Mouse (Mus musculus) kidney, embryonic 16.5 days (tissue): ENCODE measurements around the gene Hhat. TPM values are rescaled to one million over a fixed set of nuclear protein-coding genes. Genes with fewer than 3 reads are reported as not detected.

ENCODE experiments used
- ATAC-seq: fragments of 200-750 bp; cut with Nextera tagmentation; 2 replicates; pipeline ENCODE4 v1.8.0; 2017; ENCODE audit warnings: moderate TSS enrichment; ENCODE audit not compliant: low FRiP score, low TSS enrichment
- H3K27ac ChIP-seq: fragments of 300-500 bp; sonication (generic); 2 replicates; pipeline ENCODE4 v1.5.1; 2014; ENCODE audit warnings: low read length
- H3K27me3 ChIP-seq: fragments of 300-500 bp; sonication (generic); 2 replicates; pipeline ENCODE4 v1.6.1; 2014; ENCODE audit warnings: low read length, control low read depth, mixed read lengths; ENCODE audit not compliant: insufficient read depth
- H3K36me3 ChIP-seq: fragments of 300-500 bp; sonication (generic); 2 replicates; pipeline ENCODE4 v1.6.1; 2014; ENCODE audit warnings: low read length, control low read depth, mixed read lengths; ENCODE audit not compliant: insufficient read depth
- H3K4me1 ChIP-seq: fragments of 300-500 bp; sonication (generic); 2 replicates; pipeline ENCODE4 v1.6.1; 2014; ENCODE audit warnings: low read length, control low read depth, mixed read lengths; ENCODE audit not compliant: insufficient read depth
- H3K4me2 ChIP-seq: fragments of 300-500 bp; sonication (generic); replicated peaks from 2 replicates; pipeline ENCODE4 v1.6.1; 2014; ENCODE audit warnings: low read depth, low read length
- H3K4me3 ChIP-seq: fragments of 300-500 bp; sonication (generic); 2 replicates; pipeline ENCODE4 v1.5.1; 2014; ENCODE audit warnings: mild to moderate bottlenecking, low read length
- H3K9ac ChIP-seq: fragments of 300-500 bp; sonication (generic); replicated peaks from 2 replicates; pipeline ENCODE4 v1.6.1; 2014; ENCODE audit warnings: low read length
- H3K9me3 ChIP-seq: fragments of 300-500 bp; sonication (generic); 2 replicates; pipeline ENCODE4 v1.6.1; 2016; ENCODE audit warnings: low read length, control low read depth
- WGBS: fragments of 180-500 bp; shearing (Covaris S2); extraction: QIAGEN DNeasy Blood & Tissue Kit; methylation state at CpG from one replicate; pipeline ENCODE4 v1.1.7; 2014; 5-methylcytosine and 5-hydroxymethylcytosine counted together
- polyA plus RNA-seq: library from polyadenylated mRNA; unstranded; fragments of >200 nt; fragmentation: Nextera tagmentation; extraction: Ambion mirVana; gene quantifications from 2 replicates; pipeline ENCODE4 v1.2.1, GENCODE M21; 2015

Hhat gene
- polyA plus RNA-seq, 1 experiment from 2014 or later = 17.8 TPM

DNA sequence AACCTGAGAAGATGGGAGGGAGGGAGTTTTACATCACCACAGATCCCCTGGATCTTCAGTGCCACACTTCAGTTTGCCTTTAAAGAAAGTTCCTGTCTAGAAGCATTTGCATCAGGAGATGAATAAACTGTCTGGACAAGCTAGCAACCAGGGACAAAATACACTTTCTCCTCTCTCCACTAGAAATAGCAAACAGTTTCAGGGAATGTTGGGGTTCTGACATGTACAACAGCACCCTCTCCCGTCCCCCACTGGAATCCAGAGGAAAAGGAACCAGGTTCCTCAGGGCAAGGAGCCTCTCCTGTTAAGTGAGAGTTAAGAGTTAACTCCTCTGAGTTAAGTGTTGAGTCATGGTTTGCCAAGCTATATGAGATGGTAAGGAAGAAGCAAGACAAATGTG, 224.2 kb downstream of the Hhat start:
- H3K9ac ChIP-seq = no peak overlapping the region
- H3K4me2 ChIP-seq = no peak overlapping the region
- WGBS = 33% methylated on average over 1 of the region's 1 CpGs
- no peak overlapping the region for H3K27ac ChIP-seq
- no peaks in the 10 kb centered on the region for H3K36me3 ChIP-seq
- no peaks in the 10 kb centered on the region for H3K9me3 ChIP-seq
- ATAC-seq = no peak
- H3K27me3 ChIP-seq = no peaks in the 10 kb centered on the region
- no peak overlapping the region for H3K4me3 ChIP-seq
- H3K4me1 ChIP-seq = 0 out of 2 replicates have a peak, but pooled peaks cover 4% of the 10 kb centered on the region

DNA sequence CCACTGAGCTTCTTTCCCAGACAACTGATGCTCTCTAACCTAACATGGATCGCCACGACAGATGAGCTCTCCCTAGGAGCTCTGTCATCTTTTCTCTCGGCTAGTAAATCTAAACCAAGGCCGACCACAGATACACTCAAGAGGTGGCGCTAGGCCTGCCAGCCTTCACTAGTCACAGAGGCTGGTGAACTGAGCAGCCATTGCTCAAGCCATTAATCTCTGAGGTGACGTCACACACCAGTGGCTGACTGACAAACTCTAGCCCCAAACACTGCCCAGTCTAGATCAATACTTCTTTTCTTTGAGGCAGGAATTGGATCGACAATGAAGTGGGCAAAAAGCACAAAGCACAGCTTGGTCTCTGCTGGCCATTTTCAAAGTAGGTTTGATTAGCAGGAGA, 226.1 kb downstream of the Hhat start:
- Histone ChIP-seq H3K4me1 (0 out of 2 replicates have a peak, but pooled peaks cover 4% of the 10 kb centered on the region), H3K9ac (no peak overlapping the region), H3K9me3 (no peaks in the 10 kb centered on the region), H3K4me3 (no peak overlapping the region), H3K36me3 (no peaks in the 10 kb centered on the region), H3K4me2 (no peak overlapping the region), H3K27ac (no peak overlapping the region), H3K27me3 (no peaks in the 10 kb centered on the region)
- no peak for ATAC-seq
- WGBS = 70% methylated on average over 7 of the region's 7 CpGs

DNA sequence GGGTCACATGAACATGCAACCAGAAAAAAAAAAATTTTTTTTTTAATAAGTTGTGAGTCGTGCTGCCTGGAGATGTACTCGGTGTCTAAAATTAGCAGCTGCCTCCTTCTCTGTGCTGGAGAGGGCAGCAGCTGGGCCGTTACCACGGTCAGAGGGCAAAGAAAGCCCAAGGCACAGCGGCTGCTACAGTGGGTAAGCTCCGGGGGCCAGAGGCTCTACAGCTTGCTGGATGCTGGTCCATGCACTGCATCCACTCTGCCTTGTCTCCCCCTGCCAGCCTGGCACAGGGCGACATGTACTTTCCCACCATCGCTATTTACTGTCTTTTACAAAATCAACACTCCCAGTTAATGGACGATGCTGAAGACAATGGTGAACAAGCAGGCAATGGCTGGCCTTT, 226.9 kb downstream of the Hhat start:
- H3K27me3 ChIP-seq = no peaks in the 10 kb centered on the region
- no peak for ATAC-seq
- 0 out of 2 replicates have a peak, but pooled peaks cover 4% of the 10 kb centered on the region for H3K4me1 ChIP-seq
- no peak overlapping the region for H3K27ac ChIP-seq
- no peak overlapping the region for H3K9ac ChIP-seq
- no peaks in the 10 kb centered on the region for H3K9me3 ChIP-seq
- no peak overlapping the region for H3K4me3 ChIP-seq
- no peaks in the 10 kb centered on the region for H3K36me3 ChIP-seq
- WGBS = 59% methylated on average over 9 of the region's 9 CpGs
- no peak overlapping the region for H3K4me2 ChIP-seq

DNA sequence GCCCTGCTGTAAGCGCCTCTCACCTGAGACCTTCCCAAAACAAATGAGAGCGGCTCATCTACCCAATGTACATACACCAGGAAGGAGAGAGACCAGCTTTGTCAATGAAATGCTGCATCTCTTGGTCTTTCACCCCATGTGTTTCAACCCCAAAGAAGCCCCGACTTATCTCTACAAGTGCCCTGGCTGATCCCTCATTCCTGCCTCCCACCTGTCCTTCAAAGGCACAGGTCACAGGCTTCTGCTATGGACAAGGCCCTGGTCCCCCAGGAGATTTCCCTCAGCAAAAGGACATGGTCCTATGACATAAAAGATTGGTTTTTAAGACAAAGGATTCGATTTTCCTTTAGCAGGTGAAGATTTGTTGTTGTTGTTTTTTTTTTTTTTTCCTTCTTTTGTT, 227.3 kb downstream of the Hhat start:
- ATAC-seq = no peak
- WGBS = 84% methylated on average over 4 of the region's 4 CpGs
- Histone ChIP-seq H3K9me3 (no peaks in the 10 kb centered on the region), H3K27ac (no peak overlapping the region), H3K36me3 (no peaks in the 10 kb centered on the region), H3K9ac (no peak overlapping the region), H3K27me3 (no peaks in the 10 kb centered on the region), H3K4me1 (0 out of 2 replicates have a peak, but pooled peaks cover 4% of the 10 kb centered on the region), H3K4me3 (no peak overlapping the region), H3K4me2 (no peak overlapping the region)

DNA sequence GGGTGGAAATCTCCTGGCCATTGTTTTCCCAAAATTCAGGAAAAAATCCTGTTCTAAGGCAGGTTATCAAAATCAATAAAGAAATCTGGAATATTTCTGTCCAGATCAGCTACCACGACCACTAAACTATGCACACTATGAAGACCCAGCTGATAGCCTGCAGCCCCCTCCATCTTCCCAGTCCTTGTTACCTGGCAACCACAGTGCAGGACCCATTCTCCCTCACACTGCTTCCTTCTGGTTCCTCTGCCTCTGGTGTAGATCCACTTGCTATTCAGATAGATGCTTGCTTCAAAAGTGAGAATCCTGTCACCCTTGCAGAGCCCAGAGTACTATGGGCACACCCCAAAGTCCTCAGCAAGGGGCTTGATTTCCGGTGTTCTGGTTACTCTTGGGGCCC, 228.9 kb downstream of the Hhat start:
- Histone ChIP-seq H3K9ac (no peak overlapping the region), H3K4me3 (no peak overlapping the region), H3K4me1 (0 out of 2 replicates have a peak, but pooled peaks cover 4% of the 10 kb centered on the region), H3K36me3 (no peaks in the 10 kb centered on the region), H3K4me2 (no peak overlapping the region), H3K27ac (no peak overlapping the region), H3K9me3 (no peaks in the 10 kb centered on the region), H3K27me3 (no peaks in the 10 kb centered on the region)
- WGBS = 83% methylated on average over 2 of the region's 2 CpGs
- no peak for ATAC-seq

DNA sequence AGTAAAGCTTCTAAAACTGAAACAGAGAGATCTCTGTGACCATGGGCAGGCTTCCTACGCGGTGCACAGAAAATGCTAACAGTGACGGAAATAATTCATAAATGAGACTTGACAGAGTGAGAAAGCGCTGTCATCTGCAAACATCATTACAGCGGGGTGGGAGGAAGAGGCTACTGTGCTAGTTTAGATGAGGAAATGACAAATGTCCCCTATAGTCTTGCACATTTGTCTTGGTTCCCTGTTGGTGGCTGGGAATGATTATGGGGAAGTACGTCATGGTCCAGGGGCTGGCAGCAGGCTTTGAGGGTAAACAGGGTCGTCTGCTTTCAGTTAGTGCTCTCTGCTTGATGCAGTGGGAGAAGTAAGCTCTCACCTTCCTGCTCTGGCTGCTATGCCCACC, 233.9 kb downstream of the Hhat start:
- 69% methylated on average over 7 of the region's 7 CpGs for WGBS
- Histone ChIP-seq H3K4me3 (no peak overlapping the region), H3K4me1 (no peaks in the 10 kb centered on the region), H3K27ac (no peak overlapping the region), H3K27me3 (no peaks in the 10 kb centered on the region), H3K36me3 (no peaks in the 10 kb centered on the region), H3K9me3 (no peaks in the 10 kb centered on the region), H3K9ac (no peak overlapping the region), H3K4me2 (no peak overlapping the region)
- ATAC-seq = no peak

DNA sequence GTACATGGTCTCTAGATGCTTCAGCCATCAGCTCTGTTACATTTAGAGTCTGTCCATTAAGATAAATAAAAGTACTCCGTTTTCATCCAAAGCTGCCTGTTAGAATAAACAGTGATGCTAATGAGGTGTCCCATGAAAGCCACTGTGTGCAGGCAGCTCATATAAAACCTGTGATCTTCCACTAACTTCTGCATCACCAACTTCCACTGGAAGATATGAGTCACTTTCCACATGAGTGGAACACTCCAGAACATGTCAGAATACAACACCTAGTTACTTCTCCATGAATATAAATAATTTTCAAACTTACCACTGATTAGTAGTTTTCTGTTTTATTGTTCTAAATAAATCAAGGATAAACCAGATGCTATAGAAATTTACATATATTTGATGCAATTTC, 234.6 kb downstream of the Hhat start:
- 55% methylated on average over 1 of the region's 1 CpGs for WGBS
- no peak overlapping the region for H3K9ac ChIP-seq
- no peak for ATAC-seq
- no peak overlapping the region for H3K27ac ChIP-seq
- no peaks in the 10 kb centered on the region for H3K27me3 ChIP-seq
- no peak overlapping the region for H3K4me2 ChIP-seq
- no peak overlapping the region for H3K4me3 ChIP-seq
- no peaks in the 10 kb centered on the region for H3K4me1 ChIP-seq
- H3K36me3 ChIP-seq = no peaks in the 10 kb centered on the region
- no peaks in the 10 kb centered on the region for H3K9me3 ChIP-seq

DNA sequence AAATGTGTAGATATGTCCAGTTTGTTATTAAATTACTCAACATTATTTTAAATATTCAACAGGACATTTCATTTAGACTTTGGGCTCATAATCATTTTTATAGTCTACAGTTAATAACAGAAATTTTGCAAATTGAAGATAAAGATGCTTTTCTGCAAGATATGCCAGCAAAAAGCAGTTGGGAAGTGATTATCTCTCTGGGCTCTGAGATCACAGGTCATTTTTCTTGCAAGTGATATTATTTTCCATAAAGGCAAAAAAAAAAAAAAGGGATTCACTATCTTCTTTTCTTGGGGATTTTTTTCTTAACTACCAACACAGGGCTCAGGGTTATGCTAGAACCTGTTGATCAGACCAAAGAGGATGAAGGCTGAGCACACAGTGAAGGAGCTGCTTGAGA, 238.0 kb downstream of the Hhat start:
- Histone ChIP-seq H3K36me3 (no peaks in the 10 kb centered on the region), H3K4me2 (no peak overlapping the region), H3K27me3 (no peaks in the 10 kb centered on the region), H3K4me3 (no peak overlapping the region), H3K27ac (no peak overlapping the region), H3K9ac (no peak overlapping the region), H3K9me3 (no peaks in the 10 kb centered on the region; the same call in 1 of the 2 replicates), H3K4me1 (no peaks in the 10 kb centered on the region)
- no peak for ATAC-seq

DNA sequence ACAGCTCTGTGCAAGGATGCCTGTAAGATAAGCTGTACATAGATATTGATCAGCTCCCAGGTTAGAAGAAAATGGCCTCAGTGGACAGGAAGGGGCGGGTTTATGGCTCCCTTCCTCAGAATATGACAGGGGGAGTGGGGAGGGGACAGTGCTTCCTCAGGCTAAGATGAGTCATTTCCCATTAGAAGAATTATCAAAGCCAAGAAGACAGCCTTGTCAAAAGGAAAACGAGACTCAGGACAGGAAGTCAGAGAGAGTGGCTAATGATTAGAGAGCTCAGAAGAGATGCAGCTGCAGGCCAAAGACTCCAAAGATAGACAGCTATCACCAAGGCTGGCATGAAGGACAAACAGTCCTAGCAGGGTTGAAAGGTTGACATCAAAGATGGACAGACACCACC, 238.8 kb downstream of the Hhat start:
- H3K36me3 ChIP-seq = no peaks in the 10 kb centered on the region
- no peak overlapping the region for H3K27ac ChIP-seq
- no peaks in the 10 kb centered on the region for H3K4me1 ChIP-seq
- ATAC-seq = no peak; the same call in 1 of the 2 replicates
- 45% methylated on average over 2 of the region's 2 CpGs for WGBS
- H3K9me3 ChIP-seq = no peaks in the 10 kb centered on the region; the same call in 1 of the 2 replicates
- no peak overlapping the region for H3K9ac ChIP-seq
- H3K4me3 ChIP-seq = no peak overlapping the region
- no peaks in the 10 kb centered on the region for H3K27me3 ChIP-seq
- no peak overlapping the region for H3K4me2 ChIP-seq

DNA sequence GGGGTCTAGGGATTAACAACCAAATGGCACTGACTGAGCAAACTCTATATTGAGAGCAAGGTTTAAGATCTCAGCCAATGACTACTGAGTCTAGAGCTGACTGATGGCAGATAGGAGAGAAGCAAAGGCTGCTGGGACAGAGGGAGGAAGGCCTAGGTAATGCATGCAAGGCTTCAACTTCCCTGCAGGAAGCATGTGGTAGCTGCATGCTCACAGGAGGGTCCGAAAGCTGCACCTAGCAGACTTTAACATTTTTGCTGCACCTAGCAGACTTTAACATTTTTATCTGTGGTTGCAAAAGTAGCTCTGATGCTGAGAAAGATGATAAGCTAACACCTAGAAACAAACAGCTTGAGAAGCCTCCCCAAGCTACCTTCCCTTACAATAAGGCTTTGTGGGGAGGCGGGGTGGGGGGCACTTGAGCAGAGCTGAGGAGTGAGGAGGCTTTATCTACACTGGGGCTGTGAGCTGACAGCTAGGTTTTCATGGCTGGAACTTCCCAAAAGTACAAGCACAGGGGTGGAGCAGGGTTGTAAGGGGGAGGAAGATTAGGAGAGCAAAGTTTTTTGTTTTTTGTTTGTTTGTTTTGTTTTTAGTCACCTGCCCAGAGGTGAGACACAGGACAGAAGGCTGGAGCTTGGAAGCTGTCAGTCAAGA, 239.4 kb downstream of the Hhat start:
- Histone ChIP-seq H3K4me3 (no peak overlapping the region), H3K4me2 (no peak overlapping the region), H3K4me1 (no peaks in the 10 kb centered on the region), H3K9ac (no peak overlapping the region), H3K9me3 (no peaks in the 10 kb centered on the region; the same call in 1 of the 2 replicates), H3K36me3 (no peaks in the 10 kb centered on the region), H3K27ac (no peak overlapping the region), H3K27me3 (no peaks in the 10 kb centered on the region)
- no peak for ATAC-seq
- WGBS = 70% methylated on average over 2 of the region's 2 CpGs
